Mouse (Mus musculus) T-helper 17 cell (primary cell): ENCODE data around the gene Tmem150c.

ENCODE experiments used
- in situ Hi-C, 2 experiments: fragments of 300-600 bp; cut with MboI, MseI; formaldehyde crosslinking; loops; 1 replicate in 1 of 2; 2 replicates in 1 of 2; pipeline ENCODE4 v1.15.1; 2025; ENCODE audit warnings: high pct_unique_total_duplicates in 2 of 2

Gene Tmem150c

GRCm38 (mm10) chr5:100102395-100102794, 57.2 kb downstream of the Tmem150c start:
- in situ Hi-C loops = no loop called here

GRCm38 (mm10) chr5:100097967-100098366, 61.6 kb downstream of the Tmem150c start:
- in situ Hi-C loops = no loop called here

- in situ Hi-C loops = no loop called here
These were observed 62.7 kb downstream of the Tmem150c start for GRCm38 (mm10) chr5:100096955-100097354.

GRCm38 (mm10) chr5:100091602-100092001, 68.0 kb downstream of the Tmem150c start:
- in situ Hi-C loops = no loop called here

- in situ Hi-C loops = no loop called here
These were observed 68.4 kb downstream of the Tmem150c start for GRCm38 (mm10) chr5:100091263-100091594.

GRCm38 (mm10) chr5:100090515-100091262, 68.9 kb downstream of the Tmem150c start:
- in situ Hi-C loops = no loop called here

- in situ Hi-C loops = loop anchor here in 1 of 2 experiments (10.0 kb wide), 1 partner anchor 680 kb away; no protein-coding TSS in a partner anchor
These were observed 74.5 kb downstream of the Tmem150c start for GRCm38 (mm10) chr5:100085097-100085496.

- in situ Hi-C loops = loop anchor here in 1 of 2 experiments (10.0 kb wide), 1 partner anchor 681 kb away; no protein-coding TSS in a partner anchor
These were observed 75.5 kb downstream of the Tmem150c start for GRCm38 (mm10) chr5:100083953-100084562.

- in situ Hi-C loops = loop anchor here in 1 of 2 experiments (10.0 kb wide), 1 partner anchor 683 kb away; no protein-coding TSS in a partner anchor
These were observed 77.6 kb downstream of the Tmem150c start for GRCm38 (mm10) chr5:100082006-100082405.

- in situ Hi-C loops = loop anchor here (5.0 to 10.0 kb wide), 4 partner anchors 157 to 685 kb away; no protein-coding TSS in a partner anchor
These were observed 79.7 kb downstream of the Tmem150c start for GRCm38 (mm10) chr5:100079931-100080275.

- in situ Hi-C loops = loop anchor here (5.0 to 10.0 kb wide), 3 partner anchors 158 to 246 kb away; no protein-coding TSS in a partner anchor
These were observed 80.3 kb downstream of the Tmem150c start for GRCm38 (mm10) chr5:100079040-100079930.

- in situ Hi-C loops = loop anchor here in 1 of 2 experiments (5.0 to 10.0 kb wide), 2 partner anchors 163 to 250 kb away; no protein-coding TSS in a partner anchor
These were observed 85.0 kb downstream of the Tmem150c start for GRCm38 (mm10) chr5:100074571-100074970.

- in situ Hi-C loops = loop anchor here in 1 of 2 experiments (5.0 to 10.0 kb wide), 2 partner anchors 165 to 252 kb away; no protein-coding TSS in a partner anchor
These were observed 87.1 kb downstream of the Tmem150c start for GRCm38 (mm10) chr5:100072557-100072956.

GRCm38 (mm10) chr5:100071541-100071940, 88.1 kb downstream of the Tmem150c start:
- in situ Hi-C loops = loop anchor here in 1 of 2 experiments (5.0 to 10.0 kb wide), 2 partner anchors 166 to 253 kb away; no protein-coding TSS in a partner anchor

- in situ Hi-C loops = loop anchor here in 1 of 2 experiments (5.0 to 10.0 kb wide), 2 partner anchors 167 to 255 kb away; no protein-coding TSS in a partner anchor
These were observed 89.4 kb downstream of the Tmem150c start for GRCm38 (mm10) chr5:100070255-100070654.

GRCm38 (mm10) chr5:100069526-100069925, 90.1 kb downstream of the Tmem150c start:
- in situ Hi-C loops = no loop called here

- in situ Hi-C loops = no loop called here
These were observed 92.0 kb downstream of the Tmem150c start for GRCm38 (mm10) chr5:100067579-100067978.

GRCm38 (mm10) chr5:100060876-100061275, 98.7 kb downstream of the Tmem150c start:
- in situ Hi-C loops = no loop called here

GRCm38 (mm10) chr5:100059326-100059725, 100.3 kb downstream of the Tmem150c start:
- in situ Hi-C loops = no loop called here

- in situ Hi-C loops = no loop called here
These were observed 100.9 kb downstream of the Tmem150c start for GRCm38 (mm10) chr5:100058729-100059128.

- in situ Hi-C loops = no loop called here
These were observed 102.0 kb downstream of the Tmem150c start for GRCm38 (mm10) chr5:100057461-100058209.
